Mouse (Mus musculus) hindbrain, postnatal 0 days (tissue): ENCODE measurements around the gene Speer4e. TPM values are rescaled to one million over a fixed set of nuclear protein-coding genes. Genes with fewer than 3 reads are reported as not detected.
"Not testable (repeated sequence)": the region's sequence is repeated elsewhere in the genome, so short reads cannot be mapped to it uniquely, and the experiment has no call there.

ENCODE experiments used
- ATAC-seq: fragments of 200-750 bp; cut with Nextera tagmentation; 2 replicates; pipeline ENCODE4 v1.8.0; 2017; ENCODE audit warnings: mild to moderate bottlenecking, moderate TSS enrichment, moderate library complexity
- DNase-seq: peaks from one replicate; pipeline ENCODE4 v3.0.0-alpha.2; 2015; ENCODE audit warnings: low spot score
- H3K27ac ChIP-seq: fragments of 300-500 bp; sonication (generic); 2 replicates; pipeline ENCODE4 v1.5.1; 2014; ENCODE audit warnings: mild to moderate bottlenecking
- H3K27me3 ChIP-seq: fragments of 300-500 bp; sonication (generic); 2 replicates; pipeline ENCODE4 v1.6.1; 2014; ENCODE audit warnings: low read length, mixed read lengths; ENCODE audit not compliant: insufficient read depth
- H3K36me3 ChIP-seq: fragments of 300-500 bp; sonication (generic); 2 replicates; pipeline ENCODE4 v1.6.1; 2014; ENCODE audit warnings: low read length, mixed read lengths; ENCODE audit not compliant: insufficient read depth
- H3K4me1 ChIP-seq: fragments of 300-500 bp; sonication (generic); 2 replicates; pipeline ENCODE4 v1.6.1; 2014; ENCODE audit warnings: antibody characterized with exemption, low read length, mixed read lengths; ENCODE audit not compliant: insufficient read depth
- H3K4me2 ChIP-seq: fragments of 300-500 bp; sonication (generic); 2 replicates; pipeline ENCODE4 v1.6.1; 2014; ENCODE audit warnings: low read depth, mild to moderate bottlenecking, low read length, moderate library complexity, mixed read lengths
- H3K4me3 ChIP-seq: fragments of 300-500 bp; sonication (generic); 2 replicates; pipeline ENCODE4 v1.5.1; 2014; ENCODE audit warnings: low read length
- H3K9ac ChIP-seq: fragments of 300-500 bp; sonication (generic); replicated peaks from 2 replicates; pipeline ENCODE4 v1.6.1; 2014; ENCODE audit warnings: mild to moderate bottlenecking, low read length, moderate library complexity, mixed read lengths
- H3K9me3 ChIP-seq: fragments of 300-500 bp; sonication (generic); 2 replicates; pipeline ENCODE4 v1.6.1; 2016; ENCODE audit warnings: low read length, mixed read lengths
- WGBS: fragments of 180-500 bp; shearing (Covaris S2); extraction: QIAGEN DNeasy Blood & Tissue Kit; methylation state at CpG from one replicate; pipeline ENCODE4 v1.1.7; 2014; 5-methylcytosine and 5-hydroxymethylcytosine counted together
- polyA plus RNA-seq: library from polyadenylated mRNA; unstranded; fragments of >200 nt; fragmentation: Nextera tagmentation; extraction: Ambion mirVana; gene quantifications from 2 replicates; pipeline ENCODE4 v1.2.1, GENCODE M21; 2015
- total RNA-seq: library from RNA; depleted of rRNA; stranded (reverse); fragments of >200 nt; gene quantifications from 2 replicates; pipeline ENCODE4 v1.2.3, GENCODE M21; 2014; rRNA removed

The Speer4e gene
- total RNA-seq (not detected in 2 replicates), polyA plus RNA-seq (not detected in 2 replicates)

DNA sequence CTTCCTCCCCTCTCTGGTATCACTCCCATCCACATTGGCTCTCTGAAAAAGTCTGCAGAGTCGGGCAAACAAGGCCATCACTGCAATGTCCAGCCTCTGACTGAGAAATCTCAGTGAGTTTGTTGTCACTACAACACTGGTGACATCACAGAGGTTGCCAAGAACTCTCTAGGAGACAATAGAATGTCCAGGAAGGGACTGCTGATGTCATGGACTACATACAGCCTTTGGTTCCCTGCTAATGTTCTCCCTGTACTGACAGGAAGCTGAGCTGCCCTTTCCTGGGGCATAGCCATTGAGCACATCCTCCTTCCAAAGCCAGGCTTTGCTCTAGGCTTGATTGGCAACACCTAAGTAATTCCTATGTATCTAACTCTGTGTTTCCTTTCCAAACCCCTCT, at the start of gene Speer4e:
Gene Speer4e, minus strand, starts transcription at position 101 of the 400 bp plus-strand sequence.
- DNase-seq, H3K4me3 ChIP-seq, H3K4me1 ChIP-seq, H3K9me3 ChIP-seq, H3K27ac ChIP-seq, H3K27me3 ChIP-seq, H3K4me2 ChIP-seq, H3K36me3 ChIP-seq, H3K9ac ChIP-seq, ATAC-seq: not testable (repeated sequence)
- WGBS, result 13% methylated on average over 1 of the region's 1 CpGs

- not testable (repeated sequence) for H3K27ac ChIP-seq, H3K4me3 ChIP-seq, H3K27me3 ChIP-seq, H3K4me1 ChIP-seq, H3K36me3 ChIP-seq, DNase-seq, H3K9me3 ChIP-seq, H3K9ac ChIP-seq, H3K4me2 ChIP-seq
- 43% methylated on average over 5 of the region's 6 CpGs for WGBS
- peak; percentile 69 for ATAC-seq
These were observed 48.6 kb upstream of the Speer4e start for GRCm38 (mm10) chr5:14986649-14987387.

GRCm38 (mm10) chr5:14978835-14979234, 40.6 kb upstream of the Speer4e start, which contains the start of gene Gm10354:
TSS of gene Gm10354 (minus strand) at chr5:14978935.
- not testable (repeated sequence) for H3K4me2 ChIP-seq, ATAC-seq
- WGBS, result no CpG with 5 or more reads among the region's 1 CpGs

GRCm38 (mm10) chr5:14977368-14977767, 39.1 kb upstream of the Speer4e start:
- WGBS, result 68% methylated on average over 4 of the region's 4 CpGs
- H3K4me1 ChIP-seq, H3K27ac ChIP-seq, DNase-seq, H3K27me3 ChIP-seq, H3K9ac ChIP-seq, H3K36me3 ChIP-seq, H3K4me2 ChIP-seq, H3K4me3 ChIP-seq, ATAC-seq: not testable (repeated sequence)
- H3K9me3 ChIP-seq, result peaks cover 20% of the 10 kb centered on the region

More at GRCm38 (mm10) chr5:14978835-14979234, 40.6 kb upstream of the Speer4e start, which contains the start of gene Gm10354:
- not testable (repeated sequence) for H3K4me3 ChIP-seq, DNase-seq, H3K4me1 ChIP-seq, H3K27me3 ChIP-seq, H3K9ac ChIP-seq, H3K36me3 ChIP-seq, H3K27ac ChIP-seq
- peaks cover 10% of the 10 kb centered on the region; the same call in 1 of the 2 replicates for H3K9me3 ChIP-seq

DNA sequence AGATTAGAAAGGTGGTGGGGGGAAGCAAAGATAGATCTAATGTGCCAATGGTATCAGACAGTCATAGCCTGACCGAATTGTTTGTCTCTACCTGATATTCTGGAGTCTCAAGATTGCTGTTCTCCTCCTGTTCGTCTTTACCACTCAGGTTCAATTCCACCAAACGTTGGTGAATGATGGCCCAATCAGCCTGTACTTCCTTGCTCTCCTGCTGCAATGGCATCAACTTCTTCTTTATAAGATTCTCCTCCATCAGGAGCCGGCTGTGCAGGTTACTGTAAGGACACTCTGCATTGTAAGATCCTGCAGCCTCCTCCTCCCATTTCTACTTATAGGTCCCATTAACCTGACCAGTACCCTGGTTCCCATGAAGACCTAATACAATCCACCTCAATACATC, 37.1 kb upstream of the Speer4e start:
- not testable (repeated sequence) for H3K4me1 ChIP-seq, DNase-seq, H3K9ac ChIP-seq, H3K27me3 ChIP-seq, ATAC-seq, H3K4me2 ChIP-seq, H3K4me3 ChIP-seq, H3K27ac ChIP-seq, H3K36me3 ChIP-seq
- WGBS, result 66% methylated on average over 3 of the region's 4 CpGs
- H3K9me3 ChIP-seq, result peaks cover 20% of the 10 kb centered on the region

DNA sequence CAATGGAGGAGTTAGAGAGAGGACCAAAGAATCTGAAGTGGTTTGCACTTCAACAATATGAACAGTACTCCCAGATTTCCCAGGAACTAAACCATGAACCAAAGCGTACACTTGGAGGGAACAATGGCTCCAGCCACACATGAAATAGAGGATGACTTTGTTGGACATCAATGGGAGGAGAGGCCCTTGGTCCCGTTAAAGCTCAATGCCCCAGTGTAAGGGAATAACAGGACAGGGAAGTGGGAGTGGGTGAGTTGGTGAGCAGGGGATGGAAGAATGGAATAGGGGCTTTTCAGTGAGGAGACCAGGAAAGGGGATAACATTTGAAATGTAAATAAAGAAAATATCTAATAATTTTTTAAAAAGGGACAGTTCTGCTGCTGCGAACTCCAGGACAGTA, 34.6 kb upstream of the Speer4e start:
- H3K4me1 ChIP-seq, H3K4me2 ChIP-seq, H3K4me3 ChIP-seq, H3K9ac ChIP-seq, DNase-seq, H3K27ac ChIP-seq, H3K27me3 ChIP-seq, ATAC-seq, H3K36me3 ChIP-seq: not testable (repeated sequence)
- peaks cover 11% of the 10 kb centered on the region for H3K9me3 ChIP-seq
- 72% methylated on average over 3 of the region's 3 CpGs for WGBS

- DNase-seq, result peak; percentile 4
- H3K9me3 ChIP-seq, result peaks cover 17% of the 10 kb centered on the region
- not testable (repeated sequence) for H3K9ac ChIP-seq, H3K27ac ChIP-seq, H3K4me1 ChIP-seq, H3K27me3 ChIP-seq, ATAC-seq, H3K4me3 ChIP-seq, H3K4me2 ChIP-seq, H3K36me3 ChIP-seq
- 80% methylated on average over 13 of the region's 13 CpGs for WGBS
These were observed 25.6 kb upstream of the Speer4e start for GRCm38 (mm10) chr5:14963821-14964220.

- H3K36me3 ChIP-seq, H3K27ac ChIP-seq, H3K4me3 ChIP-seq, DNase-seq, H3K4me1 ChIP-seq, ATAC-seq, H3K27me3 ChIP-seq, H3K4me2 ChIP-seq, H3K9ac ChIP-seq: not testable (repeated sequence)
- H3K9me3 ChIP-seq, result peaks cover 20% of the 10 kb centered on the region
- WGBS, result 80% methylated on average over 4 of the region's 4 CpGs
These were observed 23.3 kb upstream of the Speer4e start for GRCm38 (mm10) chr5:14961502-14961901.

GRCm38 (mm10) chr5:14955928-14956706, 17.9 kb upstream of the Speer4e start:
- 0 out of 2 replicates have a peak, but pooled peaks have one; percentile 32 for ATAC-seq

More at GRCm38 (mm10) chr5:14955928-14956706, 17.9 kb upstream of the Speer4e start:
- H3K27me3 ChIP-seq, H3K36me3 ChIP-seq, H3K4me2 ChIP-seq, DNase-seq, H3K4me1 ChIP-seq, H3K9ac ChIP-seq, H3K4me3 ChIP-seq, H3K27ac ChIP-seq: not testable (repeated sequence)
- WGBS, result 100% methylated on average over 1 of the region's 1 CpGs
- peaks cover 18% of the 10 kb centered on the region for H3K9me3 ChIP-seq
